Mouse (Mus musculus) fat pad, adult 2 months (tissue): ENCODE measurements around the gene Arhgef6.

Experiments used
- DNase-seq: peaks from one replicate; pipeline ENCODE4 v3.0.0-alpha.2; 2011; ENCODE audit warnings: low read depth, low spot score; ENCODE audit errors: extremely low read depth

Arhgef6 gene

DNA sequence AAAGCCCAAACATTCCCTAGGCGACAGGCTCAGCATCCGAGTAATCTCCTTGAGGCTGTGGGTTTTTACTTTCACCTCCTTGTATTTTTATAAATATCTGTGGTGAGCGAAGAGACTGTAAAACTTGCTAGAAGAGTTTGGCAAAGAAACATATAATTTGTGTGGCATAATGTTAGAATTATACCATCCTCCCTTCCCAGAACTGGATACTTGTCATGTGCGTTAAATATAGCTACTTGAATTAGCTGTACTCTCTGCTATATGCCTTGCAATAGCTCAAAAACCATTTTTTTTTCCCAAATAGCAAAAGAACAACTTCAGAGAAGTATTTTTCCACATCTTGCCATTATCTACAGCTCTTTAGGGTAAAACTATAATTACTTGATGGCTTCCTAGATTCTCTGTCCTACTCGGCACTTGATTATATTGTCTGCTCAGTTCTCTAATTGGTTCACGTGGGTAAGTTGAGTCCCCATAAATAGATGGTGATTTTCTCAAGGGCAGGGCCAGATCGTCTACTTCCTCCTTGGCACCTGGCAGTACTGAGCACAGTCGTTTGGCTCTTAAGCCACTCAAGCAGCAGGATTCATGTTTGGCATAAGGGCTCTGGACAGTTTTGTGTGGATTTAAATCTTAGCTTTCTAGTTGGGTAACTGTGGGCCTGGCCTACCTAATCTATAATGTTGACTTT is 35.2 kb downstream of the Arhgef6 start:
- DNase-seq: no peak

- no peak for DNase-seq
Observed at GRCm38 (mm10) chrX:57298946-57299345, 39.6 kb downstream of the Arhgef6 start.

DNA sequence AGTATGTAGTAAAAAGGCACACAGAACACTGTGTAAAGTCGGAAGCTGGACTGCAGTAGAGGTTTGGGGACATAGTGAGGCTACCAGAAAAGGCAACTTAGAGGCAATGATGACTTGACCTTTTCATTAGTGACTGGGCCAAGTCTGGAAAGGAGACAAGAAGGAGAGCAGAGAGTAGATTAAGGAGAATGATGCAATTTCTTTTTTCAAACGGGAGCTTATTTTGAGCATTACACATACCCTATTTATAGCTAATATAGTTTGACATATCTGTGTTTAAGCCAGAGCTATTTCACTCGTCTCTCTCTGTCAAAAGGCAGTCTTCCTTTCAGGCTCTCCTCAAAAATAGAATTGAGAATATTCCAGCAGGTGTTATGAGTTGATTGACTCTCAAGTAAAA is 50.1 kb downstream of the Arhgef6 start:
- DNase-seq: no peak

DNA sequence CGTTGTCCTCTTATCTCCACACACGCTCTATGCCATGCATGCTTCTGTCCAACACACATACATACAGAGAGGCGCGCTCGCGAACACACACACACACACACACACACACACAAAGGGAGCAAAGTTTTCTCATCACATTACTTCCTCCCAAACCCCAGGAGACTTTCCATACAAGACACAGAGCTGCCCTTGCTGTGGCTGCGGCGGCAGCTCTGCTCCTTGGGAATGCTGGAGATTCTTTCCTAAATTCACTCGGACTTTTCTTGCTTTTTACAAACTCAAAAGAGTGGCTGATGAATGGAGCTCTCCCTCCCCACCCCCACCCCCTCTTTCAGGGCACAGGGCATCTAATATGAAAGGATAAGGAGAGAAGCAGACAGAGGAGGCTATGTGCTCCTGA is 52.2 kb downstream of the Arhgef6 start:
- DNase-seq: no peak

DNA sequence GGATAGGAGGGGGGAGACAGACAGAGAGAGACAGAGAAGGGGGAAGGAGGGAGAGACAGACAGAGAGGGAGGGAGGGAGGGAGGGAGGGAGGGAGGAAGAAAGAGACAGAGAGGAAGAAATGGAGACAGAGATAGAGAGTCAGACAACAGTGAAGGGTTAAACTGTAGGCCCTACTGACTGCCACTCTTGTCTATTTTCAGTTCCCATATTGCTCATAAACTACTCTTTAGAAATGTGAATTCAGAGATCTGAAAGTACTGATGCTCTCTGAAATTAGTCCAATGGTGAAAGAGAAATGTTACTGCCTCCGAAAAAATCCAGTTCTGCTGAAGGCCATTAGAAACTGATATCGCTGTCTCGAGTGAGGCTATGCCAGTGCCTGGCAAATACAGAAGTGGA is 56.3 kb downstream of the Arhgef6 start:
- no peak for DNase-seq

DNA sequence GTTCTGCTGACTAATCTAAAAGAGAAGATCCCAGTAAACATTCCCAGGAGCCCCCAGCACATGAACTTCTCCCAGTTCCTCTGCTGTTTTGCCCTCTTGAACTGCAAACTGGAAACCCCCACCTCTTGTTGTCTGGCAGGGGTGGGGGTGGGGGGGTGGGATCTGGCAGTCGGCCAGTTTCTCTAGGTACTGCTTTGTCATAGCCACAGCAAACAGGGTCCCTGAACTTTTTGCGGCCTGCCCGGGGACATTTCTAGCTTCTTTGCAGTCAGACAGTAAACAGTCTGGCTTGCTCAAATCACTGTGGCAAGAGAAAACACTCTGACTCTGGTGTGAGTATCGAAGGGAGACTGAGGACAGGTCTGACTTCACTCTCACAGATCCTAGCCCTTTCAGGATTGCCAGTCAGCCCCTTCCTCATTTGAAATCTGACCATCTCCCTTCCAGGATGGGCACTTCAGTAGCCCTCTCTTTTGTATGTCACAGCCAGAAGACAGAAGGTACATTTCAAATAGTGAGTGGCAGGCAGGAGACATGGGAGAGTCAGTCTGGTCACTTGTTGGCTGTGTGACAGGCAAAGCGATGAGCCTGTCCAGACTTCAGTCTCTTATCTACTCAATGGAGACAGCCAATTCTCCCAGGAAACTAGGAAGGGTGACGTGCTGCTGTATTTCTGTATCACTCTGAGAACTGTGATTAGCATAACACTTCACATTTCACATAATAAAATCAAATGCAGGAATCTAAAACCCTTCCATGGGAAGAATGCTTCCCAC is 60.8 kb downstream of the Arhgef6 start:
- DNase-seq: no peak

DNA sequence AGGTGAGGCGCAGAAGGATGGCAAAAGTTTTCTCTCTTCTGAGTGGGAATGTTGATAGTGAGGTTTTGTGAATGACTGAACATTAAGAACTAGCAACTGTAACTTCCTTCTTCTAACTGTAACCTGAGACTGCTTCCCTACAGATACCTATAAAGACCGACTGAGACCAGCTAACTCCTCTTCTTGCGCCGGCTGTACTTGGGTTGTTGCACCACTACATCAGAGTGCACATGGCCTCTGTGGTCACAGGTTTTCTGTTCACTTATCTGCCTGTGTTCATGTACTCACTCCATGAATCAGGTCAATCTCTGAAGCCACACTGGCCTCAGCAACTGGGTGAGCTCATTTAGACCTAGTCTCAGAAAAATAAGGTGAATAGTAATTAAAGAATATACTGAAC is 75.0 kb downstream of the Arhgef6 start:
- no peak for DNase-seq

- no peak for DNase-seq
Observed at GRCm38 (mm10) chrX:57260744-57261143, 77.8 kb downstream of the Arhgef6 start.

- DNase-seq: no peak
Observed at GRCm38 (mm10) chrX:57253329-57254055, 85.0 kb downstream of the Arhgef6 start.

DNA sequence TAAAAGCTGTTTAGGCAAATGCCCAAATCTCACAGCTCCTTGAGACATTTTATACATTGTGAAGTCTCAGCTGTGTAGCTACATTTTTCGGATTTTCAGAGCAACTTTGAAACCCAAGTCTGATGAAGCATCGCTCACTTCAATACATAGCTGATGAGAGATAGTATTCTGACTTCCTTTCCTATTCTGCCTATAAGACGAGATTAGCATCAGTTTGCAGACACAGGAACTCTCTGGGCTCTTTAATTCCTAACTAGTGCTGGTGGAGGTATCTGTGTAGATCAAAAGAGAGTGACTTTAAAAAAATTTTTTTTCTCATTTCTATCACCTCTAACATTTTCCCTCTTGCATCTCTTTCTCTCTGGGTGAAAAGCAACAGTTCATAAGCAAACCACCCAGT is 100.0 kb downstream of the Arhgef6 start:
- DNase-seq: no peak

DNA sequence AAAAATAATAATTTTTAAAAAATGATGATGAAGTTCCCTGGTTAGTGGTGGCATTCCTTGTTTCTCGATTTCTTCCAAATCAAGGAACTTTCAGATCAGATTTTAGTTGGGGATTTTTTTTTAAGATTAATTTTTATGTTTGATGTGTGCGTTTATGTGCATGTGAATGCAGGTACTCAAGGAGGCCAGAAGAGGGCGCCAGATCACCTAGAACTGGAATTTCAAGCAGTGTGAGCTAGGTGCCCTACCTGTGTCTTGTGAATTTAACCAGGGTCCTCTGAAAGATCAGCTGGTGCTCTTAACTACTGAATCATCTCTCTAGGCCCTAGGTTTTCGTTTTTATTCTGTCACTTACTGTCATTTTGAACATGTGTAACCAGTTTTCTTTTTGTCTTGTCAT is 102.5 kb downstream of the Arhgef6 start:
- no peak for DNase-seq

DNA sequence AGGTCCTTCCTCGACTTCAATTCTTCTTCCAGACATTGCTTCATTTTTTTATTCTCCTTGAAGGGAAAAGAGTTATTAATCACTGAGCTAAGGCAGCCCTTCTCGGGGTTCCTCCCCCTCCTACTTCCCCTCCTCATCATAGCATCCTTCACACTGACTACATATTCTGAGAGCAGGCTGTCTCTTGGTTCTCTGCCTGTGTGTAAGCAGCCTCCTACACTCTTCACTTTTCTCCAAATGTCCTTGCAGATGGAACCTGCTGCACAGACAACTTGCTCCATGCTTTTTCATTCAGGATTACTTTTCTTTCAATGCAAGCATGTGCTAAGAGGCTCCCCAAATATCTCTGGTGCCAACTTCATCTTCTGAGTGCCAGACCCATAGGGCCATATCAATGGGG is 104.9 kb downstream of the Arhgef6 start:
- DNase-seq: no peak

DNA sequence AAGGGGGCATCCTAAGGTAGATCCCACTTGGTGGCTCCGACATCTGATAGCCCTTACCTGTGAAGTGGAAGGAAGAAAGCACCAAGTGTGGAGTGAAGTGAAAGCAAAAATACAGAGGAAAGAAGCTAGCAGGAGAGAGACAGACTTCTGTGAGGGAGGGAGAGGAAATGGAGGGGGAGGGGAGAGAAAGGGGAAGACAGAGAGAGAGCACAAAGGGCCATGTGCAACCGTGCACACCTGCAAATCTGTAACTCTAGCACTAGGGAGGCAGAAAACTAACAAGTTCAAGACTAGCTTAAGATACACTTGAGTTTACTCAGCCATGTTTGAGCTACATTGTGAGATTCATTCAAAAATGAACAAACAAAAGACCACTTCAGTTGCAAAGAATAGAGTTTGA is 110.4 kb downstream of the Arhgef6 start:
- no peak for DNase-seq

GRCm38 (mm10) chrX:57223301-57223700 is 115.2 kb downstream of the Arhgef6 start:
- no peak for DNase-seq

- no peak for DNase-seq
Observed at GRCm38 (mm10) chrX:57221881-57222280, 116.6 kb downstream of the Arhgef6 start.

DNA sequence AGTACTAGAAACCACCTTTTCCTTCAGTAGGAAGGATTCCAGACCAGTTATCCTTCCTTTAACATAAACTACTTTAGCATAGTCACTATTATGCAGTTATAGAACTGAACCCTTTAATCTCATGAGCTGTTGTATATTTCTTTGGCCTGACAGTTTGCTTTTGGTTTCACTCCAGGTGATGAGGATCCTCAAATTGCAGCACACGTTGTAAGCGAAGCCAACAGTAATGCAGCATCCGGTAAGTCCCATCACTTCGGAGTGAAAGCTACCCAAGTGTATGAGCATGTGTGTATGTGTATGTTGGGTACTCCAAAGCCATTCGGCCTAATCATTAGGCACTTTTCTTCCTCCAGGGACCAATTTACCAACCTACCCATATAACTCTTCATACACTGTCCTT is 119.0 kb downstream of the Arhgef6 start:
- DNase-seq: no peak

DNA sequence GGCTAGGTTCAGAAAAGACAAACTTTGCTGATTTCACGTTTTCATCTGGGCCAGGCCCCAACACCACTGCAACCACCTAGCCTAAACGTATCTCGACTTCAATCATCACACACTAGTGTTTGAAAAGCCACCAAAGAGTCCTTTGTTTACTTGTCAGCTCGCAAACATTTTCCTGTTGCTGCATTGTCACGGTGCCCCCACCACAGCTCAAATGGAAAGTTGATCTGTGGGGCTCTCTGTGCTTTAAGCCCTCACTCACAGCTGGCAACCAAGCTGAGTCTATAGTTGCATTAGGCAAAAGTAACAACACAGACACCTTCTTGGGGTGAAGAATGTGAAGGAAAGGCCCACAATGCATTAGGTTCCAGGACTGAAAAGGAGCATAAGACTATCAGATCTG is 122.3 kb downstream of the Arhgef6 start:
- no peak for DNase-seq

DNA sequence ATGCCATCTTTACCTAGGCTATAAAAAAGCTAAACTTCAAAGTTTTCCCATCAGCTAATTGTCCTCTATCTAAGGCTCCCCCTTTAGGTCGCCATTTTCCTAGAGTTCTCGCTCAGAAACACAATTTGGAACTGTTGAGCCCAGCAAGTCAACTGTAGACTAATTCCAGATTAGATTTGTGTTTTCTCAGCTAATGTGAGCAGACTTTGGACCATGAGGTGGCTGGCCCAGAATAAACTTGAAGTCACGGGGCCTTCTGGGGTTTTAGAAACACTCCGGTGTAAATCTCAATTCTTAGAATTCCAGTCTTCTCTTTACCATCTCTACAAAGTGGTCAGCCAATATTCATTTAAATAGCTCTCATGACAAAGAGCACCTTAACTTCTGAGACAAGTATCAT is 123.0 kb downstream of the Arhgef6 start:
- no peak for DNase-seq

DNA sequence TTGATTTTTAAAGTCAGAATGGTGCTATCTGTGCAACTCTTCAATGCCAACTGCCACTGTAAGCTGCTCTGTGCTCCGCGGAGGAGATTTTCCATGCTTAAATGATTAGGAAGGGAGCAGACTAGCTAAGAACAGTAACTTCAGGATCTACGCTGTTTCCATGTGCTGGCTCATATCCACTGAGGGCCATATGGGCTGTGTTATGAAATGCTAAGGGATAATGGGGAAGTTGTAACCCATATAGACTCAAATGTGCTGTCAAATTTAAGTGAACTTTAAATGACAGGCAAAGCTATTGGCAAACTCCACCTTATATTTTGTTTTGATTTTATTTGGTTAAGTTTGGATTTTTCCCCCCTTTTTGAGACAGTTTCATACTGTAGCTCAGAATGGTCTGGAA is 125.7 kb downstream of the Arhgef6 start:
- no peak for DNase-seq

DNA sequence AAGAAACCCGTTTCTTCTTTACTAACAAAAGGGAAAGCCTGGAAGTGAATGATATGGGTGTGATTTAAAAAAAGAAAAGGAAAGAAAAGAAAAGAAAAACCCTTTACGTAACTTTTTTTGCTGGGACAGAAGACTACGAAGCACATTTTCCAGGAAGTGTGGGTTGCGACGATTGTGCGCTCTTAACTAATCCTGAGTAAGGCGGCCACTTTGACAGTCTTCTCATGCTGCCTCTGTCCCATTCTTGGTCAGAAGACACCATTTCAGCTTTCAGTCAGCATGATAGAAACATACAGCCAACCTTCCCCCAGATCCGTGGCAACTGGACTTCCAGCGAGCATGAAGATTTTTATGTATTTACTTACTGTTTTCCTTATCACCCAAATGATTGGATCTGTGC is 126.7 kb downstream of the Arhgef6 start, which contains the start of gene Cd40lg:
Gene Cd40lg, plus strand, starts transcription at position 268 of the 400 bp plus-strand sequence.
- DNase-seq: no peak

DNA sequence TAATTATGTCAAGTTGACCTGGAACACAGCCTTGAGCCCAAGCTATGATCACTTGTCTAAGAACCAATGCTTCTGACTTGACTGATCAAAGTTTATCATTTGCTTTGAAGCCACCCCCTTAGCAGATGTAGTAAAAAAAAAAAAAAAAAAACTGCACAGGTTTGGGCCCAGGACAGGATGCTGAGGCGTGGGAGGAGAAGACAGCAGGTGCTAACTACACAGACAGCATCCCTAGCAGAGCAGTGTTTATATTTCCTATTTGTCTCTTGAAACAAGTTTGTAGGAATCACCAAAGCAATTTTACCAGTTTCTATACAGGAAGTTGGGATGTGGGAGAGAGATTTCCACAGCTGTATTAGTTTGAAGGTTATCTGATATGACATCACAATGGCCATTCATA is 127.9 kb downstream of the Arhgef6 start:
- DNase-seq: no peak

GRCm38 (mm10) chrX:57200397-57200796 is 138.1 kb downstream of the Arhgef6 start:
- no peak for DNase-seq
